Mouse (Mus musculus): ENCODE results near the gene Gcsam. TPM values are rescaled to one million over a fixed set of nuclear protein-coding genes. Genes with fewer than 3 reads are reported as not detected.

Gene Gcsam
- 0.69 and 1.5 TPM in 2 replicates for polyA plus RNA-seq (2014; fragmentation: Nextera tagmentation; extraction: Ambion mirVana)

DNA sequence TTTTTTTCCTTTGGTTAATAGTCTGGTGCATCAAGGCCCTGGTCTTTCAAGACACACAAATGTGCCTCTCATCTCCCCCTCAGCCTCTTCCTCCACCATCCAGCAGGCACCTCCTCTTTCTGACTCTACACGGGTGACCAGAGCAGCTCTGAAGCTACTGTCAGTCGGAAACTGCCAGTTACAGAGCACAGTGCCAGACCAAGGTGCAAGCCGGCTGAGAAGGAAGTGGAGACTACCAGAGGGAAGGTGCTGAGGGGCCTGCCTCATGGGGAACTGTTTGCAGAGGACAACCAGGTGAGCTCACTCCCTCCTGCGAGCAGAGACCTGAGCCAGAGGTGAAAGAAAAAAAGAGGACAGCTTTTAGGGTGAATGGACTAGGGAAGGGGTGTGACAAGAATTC is at the start of gene Gcsam:
TSS of gene Gcsam (plus strand) at position 114 of the 400 bp plus-strand sequence.
- no peak for ATAC-seq (ENCODE audit: low read depth)
- Histone ChIP-seq H3K9ac (ENCODE audit: low read depth, low read length) (no peak within 1 kb of the TSS), H3K9me3 (ENCODE audit: control insufficient read depth, low read length) (no peaks in the 10 kb centered on the region), H3K27me3 (replicated peaks; ENCODE audit: control insufficient read depth, insufficient read depth, low read length) (no peaks in the 10 kb centered on the region), H3K27ac (replicated peaks; ENCODE audit: low read depth, low read length) (no peak within 1 kb of the TSS), H3K4me2 (ENCODE audit: low read depth, low read length) (no peak within 1 kb of the TSS), H3K4me3 (ENCODE audit: low read depth, low read length) (no peak within 1 kb of the TSS), H3K36me3 (ENCODE audit: control insufficient read depth, insufficient read depth, low read length) (no peaks in the 10 kb centered on the region), H3K4me1 (ENCODE audit: control insufficient read depth, insufficient read depth, low read length) (no peaks in the 10 kb centered on the region)
- DNase-seq (ENCODE audit: low spot score) = no peak
- 69% methylated on average over 4 of the region's 4 CpGs for WGBS

DNA sequence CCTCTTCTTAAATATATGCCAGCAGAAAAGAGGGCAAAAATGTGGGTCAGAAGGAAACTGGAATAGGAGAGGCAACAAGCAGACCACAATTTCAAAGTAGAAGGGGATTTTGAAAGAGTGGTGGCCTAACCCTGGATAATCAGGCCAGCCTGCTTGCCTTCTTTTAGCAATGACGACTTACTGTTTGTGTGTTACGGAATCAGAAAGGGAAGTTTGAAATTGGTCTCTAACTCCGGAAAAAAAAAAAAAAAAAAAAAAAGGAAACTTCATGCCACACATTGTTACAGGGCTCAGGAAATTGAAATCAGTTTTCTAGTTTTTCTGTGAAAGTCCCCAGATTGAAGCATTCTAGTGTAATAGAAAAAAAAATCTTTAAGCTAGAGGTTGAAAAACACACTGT is 48.4 kb upstream of the Gcsam start:
- Histone ChIP-seq H3K4me3 (ENCODE audit: low read depth, low read length) (no peak overlapping the region), H3K27me3 (replicated peaks; ENCODE audit: control insufficient read depth, insufficient read depth, low read length) (no peaks in the 10 kb centered on the region), H3K4me2 (ENCODE audit: low read depth, low read length) (no peak overlapping the region), H3K27ac (replicated peaks; ENCODE audit: low read depth, low read length) (no peak overlapping the region), H3K36me3 (ENCODE audit: control insufficient read depth, insufficient read depth, low read length) (no peaks in the 10 kb centered on the region), H3K9ac (ENCODE audit: low read depth, low read length) (no peak overlapping the region), H3K4me1 (ENCODE audit: control insufficient read depth, insufficient read depth, low read length) (no peaks in the 10 kb centered on the region), H3K9me3 (ENCODE audit: control insufficient read depth, low read length) (no peaks in the 10 kb centered on the region)
- WGBS = 44% methylated on average over 3 of the region's 3 CpGs
- no peak for ATAC-seq (ENCODE audit: low read depth)
- no peak for DNase-seq (ENCODE audit: low spot score)

DNA sequence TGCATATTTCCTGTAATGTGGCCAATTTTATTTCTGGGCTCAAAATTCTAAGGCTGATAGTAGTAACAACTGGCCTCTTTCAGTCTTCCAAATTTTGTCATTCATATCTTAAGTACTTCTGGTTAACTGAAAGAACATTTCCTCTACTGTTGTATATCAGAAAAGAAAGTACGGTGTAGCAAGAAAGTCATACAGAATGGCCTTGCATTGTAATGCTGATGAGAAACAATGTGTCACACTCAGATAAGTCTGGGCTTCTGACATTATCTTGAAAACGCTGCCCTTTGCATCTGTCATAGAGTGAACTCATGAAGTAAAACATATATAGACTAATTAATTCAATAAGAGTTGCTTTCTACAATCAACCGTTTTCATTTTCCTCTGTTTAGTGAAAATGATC is 37.9 kb upstream of the Gcsam start:
- Histone ChIP-seq H3K27ac (replicated peaks; ENCODE audit: low read depth, low read length) (no peak overlapping the region), H3K9ac (ENCODE audit: low read depth, low read length) (no peak overlapping the region), H3K36me3 (ENCODE audit: control insufficient read depth, insufficient read depth, low read length) (no peaks in the 10 kb centered on the region), H3K27me3 (replicated peaks; ENCODE audit: control insufficient read depth, insufficient read depth, low read length) (no peaks in the 10 kb centered on the region), H3K4me1 (ENCODE audit: control insufficient read depth, insufficient read depth, low read length) (no peaks in the 10 kb centered on the region), H3K4me2 (ENCODE audit: low read depth, low read length) (no peak overlapping the region), H3K9me3 (ENCODE audit: control insufficient read depth, low read length) (no peaks in the 10 kb centered on the region), H3K4me3 (ENCODE audit: low read depth, low read length) (no peak overlapping the region)
- 86% methylated on average over 3 of the region's 3 CpGs for WGBS
- no peak for ATAC-seq (ENCODE audit: low read depth)
- no peak for DNase-seq (ENCODE audit: low spot score)

DNA sequence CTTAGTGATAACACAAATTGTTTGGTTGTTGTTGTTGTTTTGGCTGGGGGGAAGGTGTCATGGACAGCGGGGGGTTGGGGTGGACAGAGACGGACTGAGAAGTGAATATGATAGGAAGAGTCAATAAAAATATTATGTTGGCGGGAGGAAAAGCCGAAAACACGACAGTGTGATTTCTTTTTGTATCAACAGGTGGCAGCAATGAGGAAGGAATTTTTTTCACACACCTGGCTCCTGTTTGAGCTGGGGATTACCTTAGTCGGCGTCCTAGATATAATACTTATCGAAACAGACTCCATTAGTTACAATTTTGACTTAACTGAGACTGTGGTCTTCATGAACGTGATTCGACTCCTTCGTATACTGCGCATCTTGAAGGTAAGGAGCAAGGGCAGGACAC is 30.3 kb upstream of the Gcsam start:
- Histone ChIP-seq H3K27me3 (replicated peaks; ENCODE audit: control insufficient read depth, insufficient read depth, low read length) (no peaks in the 10 kb centered on the region), H3K9ac (ENCODE audit: low read depth, low read length) (no peak overlapping the region), H3K4me3 (ENCODE audit: low read depth, low read length) (no peak overlapping the region), H3K27ac (replicated peaks; ENCODE audit: low read depth, low read length) (no peak overlapping the region), H3K4me2 (ENCODE audit: low read depth, low read length) (no peak overlapping the region), H3K36me3 (ENCODE audit: control insufficient read depth, insufficient read depth, low read length) (no peaks in the 10 kb centered on the region), H3K4me1 (ENCODE audit: control insufficient read depth, insufficient read depth, low read length) (no peaks in the 10 kb centered on the region), H3K9me3 (ENCODE audit: control insufficient read depth, low read length) (no peaks in the 10 kb centered on the region)
- DNase-seq (ENCODE audit: low spot score) = no peak
- no peak for ATAC-seq (ENCODE audit: low read depth)
- 56% methylated on average over 12 of the region's 12 CpGs for WGBS

DNA sequence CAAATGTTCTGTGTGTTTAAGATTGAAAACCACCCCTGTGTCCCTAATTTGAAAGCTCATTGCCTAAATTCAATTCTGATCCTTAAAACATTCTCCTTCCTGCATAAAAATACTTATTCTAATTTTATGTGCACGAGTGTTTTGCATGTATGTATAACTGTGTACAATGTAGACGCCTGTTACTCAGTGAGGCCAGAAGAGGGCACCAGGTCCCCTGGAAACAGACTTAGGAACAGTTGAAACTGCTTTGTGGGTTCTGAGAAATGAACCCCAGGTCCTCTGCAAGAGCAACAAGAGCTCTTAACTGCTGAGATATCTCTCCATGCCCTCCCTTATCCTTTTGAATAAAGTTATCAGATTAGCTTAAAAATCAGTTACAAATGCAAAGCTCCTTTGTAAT is 27.7 kb upstream of the Gcsam start:
- no peak for DNase-seq (ENCODE audit: low spot score)

DNA sequence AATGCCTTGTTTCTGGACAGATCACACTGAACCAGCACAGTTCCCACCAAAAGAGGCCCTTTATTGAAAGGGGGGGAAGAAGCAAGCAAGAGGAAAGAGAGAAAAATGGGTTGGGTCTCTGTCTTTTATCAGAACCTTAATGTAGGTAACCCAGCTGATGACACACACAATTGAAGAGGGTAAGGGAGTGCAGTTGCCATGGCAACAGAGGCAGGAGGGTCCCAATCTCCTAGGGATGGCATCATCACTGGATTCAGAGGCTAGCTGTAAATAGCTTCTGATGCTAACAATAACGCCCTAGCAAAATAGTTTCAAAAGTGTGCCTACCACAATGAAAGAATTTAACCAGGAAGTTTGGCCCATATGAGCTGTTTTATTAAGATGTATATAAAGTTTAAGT is 16.5 kb upstream of the Gcsam start:
- no peaks in the 10 kb centered on the region for H3K4me1 ChIP-seq (ENCODE audit: control insufficient read depth, insufficient read depth, low read length)
- H3K9ac ChIP-seq (ENCODE audit: low read depth, low read length) = no peak overlapping the region
- no peak for DNase-seq (ENCODE audit: low spot score)
- no peak overlapping the region for H3K4me2 ChIP-seq (ENCODE audit: low read depth, low read length)
- H3K36me3 ChIP-seq (ENCODE audit: control insufficient read depth, insufficient read depth, low read length) = no peaks in the 10 kb centered on the region
- 73% methylated on average over 1 of the region's 1 CpGs for WGBS
- H3K27me3 ChIP-seq (replicated peaks; ENCODE audit: control insufficient read depth, insufficient read depth, low read length) = no peaks in the 10 kb centered on the region
- ATAC-seq (ENCODE audit: low read depth) = no peak
- no peak overlapping the region for H3K4me3 ChIP-seq (ENCODE audit: low read depth, low read length)
- H3K9me3 ChIP-seq (ENCODE audit: control insufficient read depth, low read length) = no peaks in the 10 kb centered on the region
- H3K27ac ChIP-seq (replicated peaks; ENCODE audit: low read depth, low read length) = no peak overlapping the region

More for the DNA sequence above, 27.7 kb upstream of the Gcsam start:
- no peaks in the 10 kb centered on the region for H3K9me3 ChIP-seq (ENCODE audit: control insufficient read depth, low read length)
- ATAC-seq (ENCODE audit: low read depth) = no peak
- 38% methylated on average over 2 of the region's 2 CpGs for WGBS
- no peak overlapping the region for H3K27ac ChIP-seq (replicated peaks; ENCODE audit: low read depth, low read length)
- H3K4me3 ChIP-seq (ENCODE audit: low read depth, low read length) = no peak overlapping the region
- no peak overlapping the region for H3K9ac ChIP-seq (ENCODE audit: low read depth, low read length)
- no peak overlapping the region for H3K4me2 ChIP-seq (ENCODE audit: low read depth, low read length)
- no peaks in the 10 kb centered on the region for H3K36me3 ChIP-seq (ENCODE audit: control insufficient read depth, insufficient read depth, low read length)
- no peaks in the 10 kb centered on the region for H3K4me1 ChIP-seq (ENCODE audit: control insufficient read depth, insufficient read depth, low read length)
- H3K27me3 ChIP-seq (replicated peaks; ENCODE audit: control insufficient read depth, insufficient read depth, low read length) = no peaks in the 10 kb centered on the region

- Histone ChIP-seq H3K4me2 (ENCODE audit: low read depth, low read length) (no peak overlapping the region), H3K4me1 (ENCODE audit: control insufficient read depth, insufficient read depth, low read length) (0 out of 2 replicates have a peak, but pooled peaks cover 4% of the 10 kb centered on the region), H3K9ac (ENCODE audit: low read depth, low read length) (no peak overlapping the region), H3K4me3 (ENCODE audit: low read depth, low read length) (no peak overlapping the region), H3K27ac (replicated peaks; ENCODE audit: low read depth, low read length) (no peak overlapping the region), H3K27me3 (replicated peaks; ENCODE audit: control insufficient read depth, insufficient read depth, low read length) (no peaks in the 10 kb centered on the region), H3K36me3 (ENCODE audit: control insufficient read depth, insufficient read depth, low read length) (no peaks in the 10 kb centered on the region), H3K9me3 (ENCODE audit: control insufficient read depth, low read length) (no peaks in the 10 kb centered on the region)
- no peak for ATAC-seq (ENCODE audit: low read depth)
- DNase-seq (ENCODE audit: low spot score) = no peak
Observed at GRCm38 (mm10) chr16:45595494-45595893, 14.7 kb upstream of the Gcsam start.

GRCm38 (mm10) chr16:45608481-45608954 is 1.7 kb upstream of the Gcsam start:
- ATAC-seq (ENCODE audit: low read depth) = 0 out of 2 replicates have a peak, but pooled peaks have one; percentile 15
- Histone ChIP-seq H3K9me3 (ENCODE audit: control insufficient read depth, low read length) (no peaks in the 10 kb centered on the region), H3K36me3 (ENCODE audit: control insufficient read depth, insufficient read depth, low read length) (no peaks in the 10 kb centered on the region), H3K27me3 (replicated peaks; ENCODE audit: control insufficient read depth, insufficient read depth, low read length) (no peaks in the 10 kb centered on the region), H3K4me1 (ENCODE audit: control insufficient read depth, insufficient read depth, low read length) (no peaks in the 10 kb centered on the region), H3K4me3 (ENCODE audit: low read depth, low read length) (no peak overlapping the region), H3K27ac (replicated peaks; ENCODE audit: low read depth, low read length) (no peak overlapping the region), H3K9ac (ENCODE audit: low read depth, low read length) (no peak overlapping the region), H3K4me2 (ENCODE audit: low read depth, low read length) (no peak overlapping the region)
- DNase-seq (ENCODE audit: low spot score) = peak; percentile 49
- 33% methylated on average over 4 of the region's 4 CpGs for WGBS

GRCm38 (mm10) chr16:45609300-45609699 is 880 bp upstream of the Gcsam start:
- no peaks in the 10 kb centered on the region for H3K9me3 ChIP-seq (ENCODE audit: control insufficient read depth, low read length)
- H3K36me3 ChIP-seq (ENCODE audit: control insufficient read depth, insufficient read depth, low read length) = no peaks in the 10 kb centered on the region
- no peaks in the 10 kb centered on the region for H3K27me3 ChIP-seq (replicated peaks; ENCODE audit: control insufficient read depth, insufficient read depth, low read length)
- H3K27ac ChIP-seq (replicated peaks; ENCODE audit: low read depth, low read length) = no peak overlapping the region
- no peaks in the 10 kb centered on the region for H3K4me1 ChIP-seq (ENCODE audit: control insufficient read depth, insufficient read depth, low read length)
- no peak overlapping the region for H3K4me3 ChIP-seq (ENCODE audit: low read depth, low read length)
- H3K9ac ChIP-seq (ENCODE audit: low read depth, low read length) = no peak overlapping the region
- ATAC-seq (ENCODE audit: low read depth) (no peak), DNase-seq (ENCODE audit: low spot score) (no peak)
- WGBS = 75% methylated on average over 3 of the region's 3 CpGs
- H3K4me2 ChIP-seq (ENCODE audit: low read depth, low read length) = no peak overlapping the region

Data from embryonic facial prominence, embryonic 14.5 days (tissue).